Mouse (Mus musculus): ENCODE results near the gene Dhdds. TPM values are rescaled to one million over a fixed set of nuclear protein-coding genes. Genes with fewer than 3 reads are reported as not detected.

The Dhdds gene
- polyA plus RNA-seq, 1 experiment from 2014 or later, result 44.2 TPM

DNA sequence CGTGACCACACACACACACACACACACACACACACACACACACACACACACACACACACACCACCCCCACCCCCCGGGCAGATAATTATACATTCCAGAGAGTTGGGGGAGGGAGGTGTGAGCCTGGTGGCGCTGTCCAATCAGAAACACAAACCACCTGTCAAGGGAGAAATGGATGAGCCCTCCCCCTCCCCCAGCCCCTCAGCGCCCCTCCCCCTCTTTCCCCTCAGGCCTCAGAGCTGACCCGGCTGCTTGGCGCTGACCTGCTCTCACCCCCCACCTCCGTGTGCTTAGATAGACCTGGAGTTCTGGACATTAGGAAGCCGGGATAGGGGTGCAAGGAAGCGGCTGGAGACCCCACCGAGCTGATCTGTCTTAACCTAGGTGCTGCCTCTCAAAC lies 18.5 kb upstream of the Dhdds start:
- H3K4me3 ChIP-seq (ENCODE audit: low read length), result no peak overlapping the region
- no peak overlapping the region for H3K4me2 ChIP-seq (ENCODE audit: low read depth, low read length)
- no peak overlapping the region for H3K9ac ChIP-seq (ENCODE audit: low read length)
- H3K4me1 ChIP-seq (replicated peaks; ENCODE audit: control insufficient read depth, insufficient read depth, low read length), result 0 out of 2 replicates have a peak, but pooled peaks cover 3% of the 10 kb centered on the region
- H3K9me3 ChIP-seq (ENCODE audit: control insufficient read depth, low read length), result no peaks in the 10 kb centered on the region
- H3K36me3 ChIP-seq (ENCODE audit: control insufficient read depth, insufficient read depth, low read length), result no peaks in the 10 kb centered on the region
- H3K27me3 ChIP-seq (ENCODE audit: control insufficient read depth, insufficient read depth, low read depth, low read length), result peaks cover 39% of the 10 kb centered on the region
- ATAC-seq (ENCODE audit: low read depth), result no peak
- 0% methylated on average over 8 of the region's 10 CpGs for WGBS
- H3K27ac ChIP-seq (ENCODE audit: low read length), result no peak overlapping the region

DNA sequence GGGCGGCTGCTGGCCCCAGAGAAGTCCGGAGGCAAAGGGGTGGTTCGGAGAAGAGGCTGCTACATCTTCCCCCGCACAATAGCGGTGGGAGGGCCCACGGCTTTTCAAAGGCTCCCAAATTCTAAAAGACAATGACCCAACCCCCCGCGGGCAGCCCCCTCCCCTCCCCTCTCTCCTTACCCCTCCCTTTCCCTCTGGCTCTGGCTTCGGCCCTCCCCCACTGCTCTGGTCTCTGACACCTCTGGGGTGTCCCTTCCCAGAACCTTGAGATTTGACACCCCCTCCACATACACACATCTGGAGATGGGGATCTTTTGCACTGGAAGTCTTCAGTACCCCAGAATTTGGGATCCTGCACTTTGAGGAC lies 18.0 kb upstream of the Dhdds start, which contains the start of gene Lin28a:
TSS of gene Lin28a (minus strand) at position 63 of the 367 bp plus-strand sequence.
- Histone ChIP-seq H3K9me3 (ENCODE audit: control insufficient read depth, low read length) (no peaks in the 10 kb centered on the region), H3K4me3 (ENCODE audit: low read length) (no peak within 1 kb of the TSS; the same call in 1 of the 2 replicates), H3K4me2 (ENCODE audit: low read depth, low read length) (no peak within 1 kb of the TSS), H3K36me3 (ENCODE audit: control insufficient read depth, insufficient read depth, low read length) (no peaks in the 10 kb centered on the region), H3K27me3 (ENCODE audit: control insufficient read depth, insufficient read depth, low read depth, low read length) (peaks cover 39% of the 10 kb centered on the region), H3K4me1 (replicated peaks; ENCODE audit: control insufficient read depth, insufficient read depth, low read length) (0 out of 2 replicates have a peak, but pooled peaks cover 3% of the 10 kb centered on the region), H3K9ac (ENCODE audit: low read length) (no peak within 1 kb of the TSS), H3K27ac (ENCODE audit: low read length) (no peak within 1 kb of the TSS)
- 1% methylated on average over 9 of the region's 9 CpGs for WGBS
- no peak for ATAC-seq (ENCODE audit: low read depth)

- Histone ChIP-seq H3K36me3 (ENCODE audit: control insufficient read depth, insufficient read depth, low read length) (no peaks in the 10 kb centered on the region), H3K9me3 (ENCODE audit: control insufficient read depth, low read length) (no peaks in the 10 kb centered on the region), H3K4me1 (replicated peaks; ENCODE audit: control insufficient read depth, insufficient read depth, low read length) (0 out of 2 replicates have a peak, but pooled peaks cover 3% of the 10 kb centered on the region), H3K9ac (ENCODE audit: low read length) (no peak overlapping the region), H3K4me3 (ENCODE audit: low read length) (no peak overlapping the region; the same call in 1 of the 2 replicates), H3K27ac (ENCODE audit: low read length) (no peak overlapping the region), H3K4me2 (ENCODE audit: low read depth, low read length) (no peak overlapping the region), H3K27me3 (ENCODE audit: control insufficient read depth, insufficient read depth, low read depth, low read length) (peaks cover 39% of the 10 kb centered on the region)
- under 1% methylated on average over 46 of the region's 46 CpGs for WGBS
- no peak for ATAC-seq (ENCODE audit: low read depth)
Measured at GRCm38 (mm10) chr4:134018038-134018778, 17.5 kb upstream of the Dhdds start.

GRCm38 (mm10) chr4:134017201-134017865 lies 16.6 kb upstream of the Dhdds start:
- Histone ChIP-seq H3K4me3 (ENCODE audit: low read length) (no peak overlapping the region), H3K27me3 (ENCODE audit: control insufficient read depth, insufficient read depth, low read depth, low read length) (peaks cover 39% of the 10 kb centered on the region), H3K4me2 (ENCODE audit: low read depth, low read length) (no peak overlapping the region), H3K4me1 (replicated peaks; ENCODE audit: control insufficient read depth, insufficient read depth, low read length) (peaks cover 3% of the 10 kb centered on the region; the same call in 1 of the 2 replicates), H3K27ac (ENCODE audit: low read length) (no peak overlapping the region), H3K36me3 (ENCODE audit: control insufficient read depth, insufficient read depth, low read length) (no peaks in the 10 kb centered on the region), H3K9ac (ENCODE audit: low read length) (no peak overlapping the region), H3K9me3 (ENCODE audit: control insufficient read depth, low read length) (no peaks in the 10 kb centered on the region)
- ATAC-seq (ENCODE audit: low read depth), result no peak
- WGBS, result 4% methylated on average over 21 of the region's 21 CpGs

DNA sequence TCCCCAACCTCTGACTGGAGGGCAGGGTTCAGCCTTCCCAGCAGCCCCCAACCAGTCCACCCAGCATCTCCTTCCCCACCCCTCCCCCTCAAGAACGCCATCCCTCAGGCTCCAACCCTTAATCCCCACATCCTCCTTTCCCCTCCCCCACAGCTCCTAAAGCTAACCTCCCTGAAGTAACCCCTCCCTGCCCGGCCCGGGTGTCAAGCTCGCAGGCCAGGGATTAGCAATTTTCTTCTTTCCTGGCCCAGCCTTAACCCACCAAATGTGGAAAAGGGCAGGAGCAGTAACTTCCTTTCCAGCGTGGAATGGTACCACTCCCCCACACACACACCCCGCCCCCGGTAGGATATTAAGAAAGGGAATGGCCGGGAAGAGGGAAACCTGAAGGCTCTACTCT lies 16.0 kb upstream of the Dhdds start:
- WGBS, result 2% methylated on average over 8 of the region's 8 CpGs
- H3K4me3 ChIP-seq (ENCODE audit: low read length), result no peak overlapping the region
- no peak overlapping the region for H3K4me2 ChIP-seq (ENCODE audit: low read depth, low read length)
- no peaks in the 10 kb centered on the region for H3K36me3 ChIP-seq (ENCODE audit: control insufficient read depth, insufficient read depth, low read length)
- no peak overlapping the region for H3K9ac ChIP-seq (ENCODE audit: low read length)
- H3K4me1 ChIP-seq (replicated peaks; ENCODE audit: control insufficient read depth, insufficient read depth, low read length), result peaks cover 3% of the 10 kb centered on the region; the same call in 1 of the 2 replicates
- no peaks in the 10 kb centered on the region for H3K9me3 ChIP-seq (ENCODE audit: control insufficient read depth, low read length)
- H3K27ac ChIP-seq (ENCODE audit: low read length), result no peak overlapping the region
- peaks cover 39% of the 10 kb centered on the region for H3K27me3 ChIP-seq (ENCODE audit: control insufficient read depth, insufficient read depth, low read depth, low read length)
- no peak for ATAC-seq (ENCODE audit: low read depth)

DNA sequence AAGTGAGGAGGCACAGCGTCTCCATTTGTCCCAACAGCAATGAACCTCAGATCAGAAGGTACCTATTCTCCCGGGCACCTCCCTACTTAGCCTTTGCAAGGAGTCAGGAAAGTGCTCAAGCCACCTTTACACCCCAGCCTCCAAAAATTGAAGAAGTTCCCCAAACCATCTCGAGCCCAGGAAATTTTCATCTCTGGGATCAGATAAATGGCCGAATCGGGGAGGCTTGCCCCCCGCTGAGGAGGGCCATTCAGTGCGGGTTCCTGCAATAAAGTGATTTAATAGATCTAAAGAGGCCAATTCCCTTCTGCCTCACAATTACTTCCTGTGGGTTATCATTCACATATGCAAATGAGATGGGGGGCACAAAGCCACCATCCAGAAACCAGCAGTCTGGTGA lies 15.5 kb upstream of the Dhdds start:
- H3K27ac ChIP-seq (ENCODE audit: low read length), result no peak overlapping the region
- H3K36me3 ChIP-seq (ENCODE audit: control insufficient read depth, insufficient read depth, low read length), result no peaks in the 10 kb centered on the region
- WGBS, result 15% methylated on average over 7 of the region's 7 CpGs
- H3K9ac ChIP-seq (ENCODE audit: low read length), result no peak overlapping the region
- ATAC-seq (ENCODE audit: low read depth), result no peak
- H3K4me2 ChIP-seq (ENCODE audit: low read depth, low read length), result no peak overlapping the region
- peaks cover 3% of the 10 kb centered on the region; the same call in 1 of the 2 replicates for H3K4me1 ChIP-seq (replicated peaks; ENCODE audit: control insufficient read depth, insufficient read depth, low read length)
- no peak overlapping the region for H3K4me3 ChIP-seq (ENCODE audit: low read length)
- H3K27me3 ChIP-seq (ENCODE audit: control insufficient read depth, insufficient read depth, low read depth, low read length), result peaks cover 39% of the 10 kb centered on the region
- no peaks in the 10 kb centered on the region for H3K9me3 ChIP-seq (ENCODE audit: control insufficient read depth, low read length)

- Histone ChIP-seq H3K27ac (ENCODE audit: low read length) (no peak overlapping the region), H3K4me2 (ENCODE audit: low read depth, low read length) (no peak overlapping the region), H3K27me3 (ENCODE audit: control insufficient read depth, insufficient read depth, low read depth, low read length) (peaks cover 16% of the 10 kb centered on the region), H3K9ac (ENCODE audit: low read length) (no peak overlapping the region), H3K4me3 (ENCODE audit: low read length) (no peak overlapping the region), H3K4me1 (replicated peaks; ENCODE audit: control insufficient read depth, insufficient read depth, low read length) (peaks cover 3% of the 10 kb centered on the region; the same call in 1 of the 2 replicates), H3K9me3 (ENCODE audit: control insufficient read depth, low read length) (no peaks in the 10 kb centered on the region), H3K36me3 (ENCODE audit: control insufficient read depth, insufficient read depth, low read length) (no peaks in the 10 kb centered on the region)
- 37% methylated on average over 12 of the region's 12 CpGs for WGBS
- no peak for ATAC-seq (ENCODE audit: low read depth)
Measured at GRCm38 (mm10) chr4:134012858-134013528, 12.3 kb upstream of the Dhdds start.

- Histone ChIP-seq H3K36me3 (ENCODE audit: control insufficient read depth, insufficient read depth, low read length) (no peaks in the 10 kb centered on the region), H3K9me3 (ENCODE audit: control insufficient read depth, low read length) (no peaks in the 10 kb centered on the region), H3K27me3 (ENCODE audit: control insufficient read depth, insufficient read depth, low read depth, low read length) (peaks cover 6% of the 10 kb centered on the region), H3K4me1 (replicated peaks; ENCODE audit: control insufficient read depth, insufficient read depth, low read length) (no peaks in the 10 kb centered on the region; the same call in 1 of the 2 replicates), H3K4me3 (ENCODE audit: low read length) (no peak overlapping the region), H3K4me2 (ENCODE audit: low read depth, low read length) (peak overlapping the region; percentile 30; the same call in 1 of the 2 replicates), H3K27ac (ENCODE audit: low read length) (peak overlapping the region; percentile 74), H3K9ac (ENCODE audit: low read length) (no peak overlapping the region)
- ATAC-seq (ENCODE audit: low read depth), result peak; percentile 70
- 5% methylated on average over 16 of the region's 16 CpGs for WGBS
Measured at GRCm38 (mm10) chr4:134011450-134012414, 11.0 kb upstream of the Dhdds start.
